Mouse (Mus musculus): ENCODE measurements at regions not wholly inside any gene's neighbourhood (a gene's known extent, or its start where the extent isn't known, plus 50 kb on each side); places are given as distances from the start of the nearest gene placed in this dataset.
"Not testable (repeated sequence)": the region's sequence is repeated elsewhere in the genome, so short reads cannot be mapped to it uniquely, and the experiment has no call there.

GRCm38 (mm10) chr4:89753484-89753883 is 74.2 kb downstream of the Dmrta1 start:
- DNase-seq, result no peak

DNA sequence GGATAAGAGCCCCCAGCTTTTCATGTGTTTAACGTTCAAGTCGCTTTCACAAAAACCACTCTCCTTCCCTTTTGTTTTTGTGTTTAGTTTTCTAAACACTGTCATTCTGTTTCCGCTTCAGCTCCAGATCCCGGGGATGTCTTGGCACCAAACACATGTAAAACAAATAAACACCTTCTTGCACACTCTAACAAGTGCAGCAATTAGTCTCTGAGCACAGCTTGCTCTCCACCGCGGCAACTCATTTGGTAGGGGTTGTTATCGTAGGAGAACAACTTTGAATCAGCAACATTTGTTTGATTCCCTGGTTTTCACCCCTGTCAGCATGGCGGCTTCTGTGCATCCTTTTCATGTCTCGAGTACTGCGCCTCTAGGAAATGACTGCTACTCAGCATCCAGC is 97.0 kb downstream of the Dmrta1 start:
- no peak for DNase-seq

DNA sequence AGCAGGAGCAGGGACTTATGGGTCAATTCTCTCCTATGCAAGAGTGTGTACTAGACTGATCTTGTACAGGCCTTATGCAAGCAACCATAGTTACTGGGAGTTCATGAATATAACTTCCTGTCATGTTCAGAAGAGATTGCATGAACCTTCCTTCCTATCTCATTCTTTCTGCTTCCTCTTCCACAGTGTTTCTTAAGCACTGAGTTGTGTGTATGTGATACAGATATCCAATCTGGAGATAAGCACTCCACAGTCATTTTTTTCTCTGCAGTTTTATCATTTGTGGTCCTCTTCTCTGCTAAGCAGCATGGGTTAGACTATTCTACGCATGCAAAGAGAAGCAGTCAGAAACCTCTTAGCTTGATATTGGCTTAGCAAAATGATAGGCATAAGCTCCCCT is 102.3 kb downstream of the Dmrta1 start:
- DNase-seq, result no peak

GRCm38 (mm10) chr4:89816823-89817222 is 137.6 kb downstream of the Dmrta1 start:
- DNase-seq, result no peak

DNA sequence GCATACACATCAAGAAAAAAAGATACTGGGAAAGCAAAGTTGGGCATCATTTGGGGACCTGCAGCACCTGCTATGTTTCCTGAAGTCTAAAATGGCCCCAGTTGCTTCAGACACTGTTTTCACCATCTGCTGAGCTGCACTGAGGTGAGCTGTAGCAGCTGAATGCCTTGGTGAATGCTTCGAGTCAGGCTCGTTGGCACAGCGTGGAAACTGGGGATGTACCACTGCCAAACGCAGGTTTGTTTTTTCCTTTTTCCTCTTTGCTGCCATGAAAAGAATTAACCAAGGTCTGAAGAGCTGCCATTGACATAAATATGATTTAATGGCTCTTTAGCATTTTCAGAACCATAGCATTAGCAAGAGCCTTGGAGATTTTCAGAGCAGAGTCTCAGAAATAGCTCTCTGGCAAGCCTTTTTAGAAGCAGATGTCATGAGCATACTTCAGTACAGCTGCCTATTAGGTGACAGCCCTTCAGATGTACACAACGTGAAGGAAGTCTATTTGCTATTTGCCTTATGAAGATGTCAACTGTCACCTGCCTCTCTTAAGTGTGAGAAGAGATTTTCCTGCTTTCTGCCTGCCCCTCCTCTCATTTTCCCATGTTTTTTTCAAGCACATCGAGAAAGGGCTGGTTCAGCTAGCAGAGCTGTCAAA is 155.4 kb downstream of the Dmrta1 start:
- DNase-seq, result no peak

DNA sequence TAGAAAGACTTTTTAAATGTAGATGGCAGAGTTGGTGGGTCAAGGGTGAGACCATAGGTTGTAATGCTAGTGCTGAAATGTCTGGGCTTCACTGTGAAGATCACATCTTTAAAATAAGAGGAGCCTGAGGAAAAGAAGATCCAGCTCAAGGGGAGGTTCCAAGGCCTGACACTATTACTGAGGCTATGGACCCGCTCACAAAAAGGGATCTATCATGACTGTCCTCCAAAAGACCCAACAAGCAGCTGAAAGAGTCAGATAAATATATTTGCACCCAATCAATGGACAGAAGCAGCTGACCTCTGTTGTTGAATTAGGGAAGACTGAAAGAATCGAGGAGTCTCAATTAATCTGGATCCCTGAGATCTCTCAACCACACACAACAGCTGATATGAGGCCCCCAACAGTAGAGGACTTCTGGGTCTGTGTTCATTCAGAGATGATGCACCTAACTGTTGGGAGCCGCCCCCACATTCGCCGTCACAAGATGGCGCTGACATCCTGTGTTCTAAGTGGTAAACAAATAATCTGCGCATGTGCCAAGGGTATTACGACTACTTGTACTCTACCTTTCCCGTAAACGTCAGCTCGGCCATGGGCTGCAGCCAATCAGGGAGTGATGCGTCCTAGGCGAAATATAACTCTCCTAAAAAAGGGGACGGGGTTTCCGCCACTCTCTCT is 196.3 kb downstream of the Dmrta1 start:
- peak; percentile 8 for DNase-seq

DNA sequence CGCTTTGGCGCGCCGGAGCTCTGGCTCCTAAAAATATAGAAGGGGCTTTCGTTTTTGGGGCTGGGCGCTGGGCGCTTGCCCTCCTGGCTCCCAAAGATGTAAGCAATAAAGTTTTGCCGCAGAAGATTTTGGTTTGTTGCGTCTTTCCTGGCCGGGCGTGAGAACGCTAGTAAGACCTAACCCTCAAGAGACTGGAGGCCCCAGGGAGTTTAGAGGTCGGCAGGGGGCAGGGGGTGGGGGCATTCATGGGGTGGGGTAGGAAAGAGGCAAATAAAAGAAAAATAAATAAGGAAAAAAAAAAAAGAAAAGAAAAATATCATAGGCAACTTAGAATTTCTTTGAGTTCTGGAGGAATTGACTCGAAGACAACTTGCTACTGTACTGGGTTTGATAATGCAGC is 196.9 kb downstream of the Dmrta1 start:
- DNase-seq, result not testable (repeated sequence)

DNA sequence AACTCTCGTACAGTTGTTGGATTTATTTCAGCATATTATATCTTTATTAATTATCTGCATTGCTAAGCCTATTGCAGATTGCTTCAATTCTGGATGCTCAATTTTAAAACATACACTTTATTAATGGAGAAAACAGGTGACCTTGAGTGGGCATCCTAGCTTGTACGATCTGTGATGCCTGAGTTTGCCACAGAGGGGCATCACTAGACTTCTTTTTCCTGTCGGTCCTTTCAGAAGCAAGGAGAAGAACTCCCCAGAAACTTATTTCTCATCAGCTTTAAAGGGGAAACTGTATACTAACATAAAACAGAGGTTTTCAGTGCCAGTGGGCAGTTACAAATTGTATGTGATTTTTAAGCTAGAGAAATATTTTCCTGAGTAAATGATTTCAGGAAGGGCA is 201.8 kb downstream of the Dmrta1 start:
- no peak for DNase-seq

DNA sequence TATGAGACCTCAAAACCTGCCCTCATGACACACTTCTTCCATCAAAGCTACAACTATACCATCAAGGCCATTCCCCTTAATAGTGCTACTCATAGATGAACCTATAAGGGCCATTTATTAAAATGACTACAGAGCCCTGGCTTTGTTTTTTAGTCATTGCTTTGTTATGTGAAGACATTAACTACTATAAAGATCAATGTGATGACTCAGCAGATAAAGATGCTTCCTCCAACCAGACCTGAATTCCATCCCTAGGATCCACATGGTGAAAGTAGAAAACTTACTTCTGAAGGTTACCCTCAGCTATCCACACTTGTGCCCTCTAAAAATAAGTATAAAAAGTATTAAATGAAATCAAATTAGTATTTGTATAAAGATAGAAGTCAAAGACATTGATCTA is 230.4 kb downstream of the Dmrta1 start:
- DNase-seq, result no peak

GRCm38 (mm10) chr4:89937673-89938072 is 258.4 kb downstream of the Dmrta1 start:
- no peak for DNase-seq

- DNase-seq, result no peak
These were observed 262.1 kb downstream of the Dmrta1 start for GRCm38 (mm10) chr4:89941308-89941707.

DNA sequence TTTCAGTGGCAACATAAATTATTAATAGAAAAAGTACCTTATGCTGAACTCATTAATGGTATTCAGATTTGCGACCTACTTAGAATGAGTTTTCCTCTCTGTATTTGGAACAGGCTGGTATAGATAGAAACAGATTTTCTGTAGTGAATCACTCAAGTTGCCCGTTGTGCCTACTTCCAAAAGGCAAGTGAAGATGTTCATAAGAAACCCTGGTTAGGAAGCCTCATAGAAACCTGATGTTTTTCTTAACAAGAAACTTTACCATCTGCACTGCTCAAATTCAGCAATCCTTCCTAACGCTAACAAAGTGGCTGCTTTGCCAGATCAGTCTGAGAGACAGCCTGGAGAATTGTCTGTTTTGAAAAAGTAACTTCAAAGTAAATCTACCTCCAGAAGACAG is 242.5 kb upstream of the Zfp352 start:
- DNase-seq, result no peak

DNA sequence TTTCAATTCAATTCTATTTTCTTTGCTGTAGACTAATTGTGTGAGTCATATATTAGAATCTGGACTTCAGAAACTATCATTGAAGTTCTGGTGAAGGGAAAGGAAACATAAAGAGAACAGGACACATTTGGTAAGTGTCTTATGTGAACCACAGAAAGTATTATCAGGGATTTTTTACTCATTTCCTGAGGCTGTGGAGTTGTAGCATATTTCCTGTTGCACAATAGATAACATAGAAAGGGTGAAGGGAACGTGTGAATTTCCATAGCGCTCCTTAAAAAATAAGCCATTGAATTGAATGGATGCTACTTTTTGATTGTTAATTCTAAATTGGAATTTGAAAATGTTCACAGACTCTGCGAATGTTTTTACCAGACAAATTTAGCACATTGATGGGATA is 215.2 kb upstream of the Zfp352 start:
- DNase-seq, result no peak

GRCm38 (mm10) chr4:90003898-90004297 is 214.7 kb upstream of the Zfp352 start:
- DNase-seq, result no peak

- DNase-seq, result no peak
These were observed 205.9 kb upstream of the Zfp352 start for GRCm38 (mm10) chr4:90012723-90013122.

DNA sequence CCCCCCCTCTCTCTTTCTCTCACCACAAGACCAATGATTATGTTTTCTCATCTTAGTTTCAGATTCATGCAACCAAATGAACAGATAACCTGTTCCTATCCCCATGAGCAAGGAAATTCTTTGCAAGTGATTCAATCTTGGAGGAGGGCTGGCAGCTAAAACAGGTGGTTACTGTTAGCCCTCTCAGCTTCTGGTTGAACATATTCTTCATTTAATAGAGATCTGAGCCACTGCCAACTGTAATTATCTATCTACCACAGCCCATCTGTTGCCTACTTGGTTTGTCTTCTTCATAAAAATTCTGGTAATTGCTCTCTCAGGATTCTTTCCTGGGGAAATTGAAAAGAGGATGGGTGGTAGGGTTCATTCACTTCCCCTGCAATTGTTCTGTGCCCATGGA is 204.4 kb upstream of the Zfp352 start:
- no peak for DNase-seq
